19 mouse cellular contexts compared by ENCODE assay signal in the genomic region with DNA sequence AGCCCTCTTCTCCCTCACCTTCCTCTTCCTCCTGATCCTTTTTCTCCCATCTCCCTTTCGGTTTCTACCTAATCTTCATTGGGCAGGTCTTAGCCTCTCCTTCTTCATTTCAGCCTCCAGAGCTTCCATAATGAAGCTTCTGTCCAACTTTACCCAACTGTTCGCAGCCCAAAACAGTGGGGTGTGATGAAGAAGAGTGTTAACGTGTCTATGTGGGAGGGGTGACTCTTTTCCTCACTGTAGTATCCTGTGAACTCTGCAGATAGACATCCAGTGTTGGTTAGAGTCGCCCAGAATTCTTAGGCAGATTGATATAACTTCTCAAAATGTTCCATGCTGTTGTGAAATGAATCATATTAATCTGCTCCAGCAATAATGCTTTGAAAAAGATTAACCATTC.
DNase-seq lines count a peak whose midpoint lies in the region; ATAC-seq lines count a peak whose summit lies in the region.
"Had no signal": no experiment of that assay in that cellular context is flagged by ENCODE, and none has a peak within 500 bp of the region (broad histone marks: within the 10 kb centered on the region; RNA-seq: fewer than 3 reads in every experiment).

No protein-coding gene starts in this region.

- no peaks in the 10 kb centered on the region for H3K4me1 ChIP-seq in hindbrain, embryonic 14.5 days (replicated peaks; ENCODE audit: control insufficient read depth, insufficient read depth, low read length)

- no peak overlapping the region for H3K9ac ChIP-seq in hindbrain, embryonic 14.5 days

- ATAC-seq in frontal cortex, adult (ENCODE audit: low TSS enrichment), result peak; percentile 48
- no peak for ATAC-seq in hindbrain, embryonic 14.5 days (ENCODE audit: low FRiP score)
- ATAC-seq: activated CD4-positive, CD25-positive, alpha-beta regulatory T cell, adult 4 months; CD4-positive, CD25-positive, alpha-beta regulatory T cell, adult 4 months; Patski had no signal

- no peaks in the 10 kb centered on the region for H3K27me3 ChIP-seq in hindbrain, embryonic 14.5 days (ENCODE audit: control insufficient read depth, insufficient read depth, low read length)

- H3K27ac ChIP-seq in hindbrain, embryonic 14.5 days, result no peak overlapping the region

- 85% methylated on average over 4 of the region's 4 CpGs for WGBS in hindbrain, embryonic 14.5 days

- no peaks in the 10 kb centered on the region for H3K9me3 ChIP-seq in hindbrain, embryonic 14.5 days (ENCODE audit: control insufficient read depth, low read length)

- DNase-seq in frontal cortex, postnatal 10 days (ENCODE audit: low spot score in 2 of 2), result no peak
- peak; percentile 63 for DNase-seq in brain, adult 2 months (ENCODE audit: low read depth, low spot score)
- no peak for DNase-seq in hindbrain, embryonic 14.5 days (ENCODE audit: low spot score)
- DNase-seq: adrenal gland, adult 2 months; adrenal gland, adult 8-10 months; adrenal gland, postnatal 10 days; adrenal gland, postnatal 14 days; adrenal gland, postnatal 25 days; adrenal gland, postnatal 36 days; B cell, adult 2 months; cerebellum, adult 11 months; cerebellum, adult 11-12 months; cerebellum, adult 18-20 months; cerebellum, adult 2 months had no signal

- no peaks in the 10 kb centered on the region for H3K36me3 ChIP-seq in hindbrain, embryonic 14.5 days (replicated peaks; ENCODE audit: control insufficient read depth, insufficient read depth)
- H3K36me3 ChIP-seq: G1E had no signal

- H3K4me3 ChIP-seq in hindbrain, embryonic 14.5 days (replicated peaks; ENCODE audit: low read length), result no peak overlapping the region

- H3K4me2 ChIP-seq in hindbrain, embryonic 14.5 days (replicated peaks), result no peak overlapping the region
